Mouse (Mus musculus) MEL (cell line): ENCODE data around the gene Tprg.

Source experiments
- CTCF ChIP-seq, 3 experiments: IDR thresholded peaks in 2 of 3; conservative IDR thresholded peaks in 1 of 3; 2 replicates each; pipeline ENCODE4 v1.5.1; 2011 to 2012; ENCODE audit warnings: low read length in 3 of 3, low read depth in 2 of 3, mild to moderate bottlenecking in 2 of 3, improper control_type of control experiment in 1 of 3, inconsistent platforms in 1 of 3, mixed read lengths in 1 of 3, moderate library complexity in 1 of 3; ENCODE audit not compliant: control insufficient read depth in 1 of 3, insufficient read depth in 1 of 3, poor library complexity in 1 of 3, severe bottlenecking in 1 of 3
- EP300 ChIP-seq, 2 experiments: IDR thresholded peaks; 2 replicates each; pipeline ENCODE4 v1.6.1; 2011; ENCODE audit warnings: improper control_type of control experiment in 2 of 2, low read length in 2 of 2, low read depth in 1 of 2, mild to moderate bottlenecking in 1 of 2
- GATA1 ChIP-seq: IDR thresholded peaks from 2 replicates; pipeline ENCODE4 v1.6.1; 2011; ENCODE audit warnings: low read depth, low read length, improper control_type of control experiment
- MAFK ChIP-seq: IDR thresholded peaks from 2 replicates; pipeline ENCODE4 v1.6.1; 2011; ENCODE audit warnings: low read depth, mild to moderate bottlenecking, low read length, improper control_type of control experiment, borderline replicate concordance
- SIN3A ChIP-seq: IDR thresholded peaks from 2 replicates; pipeline ENCODE4 v1.6.1; 2012; ENCODE audit warnings: low read length, improper control_type of control experiment, inconsistent platforms

DNA sequence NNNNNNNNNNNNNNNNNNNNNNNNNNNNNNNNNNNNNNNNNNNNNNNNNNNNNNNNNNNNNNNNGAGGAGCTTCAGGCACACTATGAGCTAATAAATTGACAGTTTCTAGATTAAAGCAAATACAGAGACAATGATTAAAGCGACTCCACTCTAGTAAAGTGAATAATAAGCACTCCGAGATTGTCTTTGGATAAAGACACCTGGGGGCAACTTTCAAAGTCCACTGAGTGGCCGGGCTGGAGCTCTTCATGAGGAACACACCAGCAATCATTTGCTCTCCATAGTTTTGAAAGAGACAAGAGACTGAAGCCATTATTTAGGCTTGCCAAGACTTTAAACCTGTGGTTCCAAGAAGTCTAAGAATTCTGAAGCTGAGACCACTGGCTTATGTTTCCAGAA lies 164.9 kb downstream of the Tprg start:
- TF ChIP-seq EP300 (IDR thresholded peaks at IDR 0.05; ENCODE audit: low read depth in 1 of 2, low read length in 2 of 2): no peak
- TF ChIP-seq CTCF (IDR thresholded peaks at IDR 0.05 in 2 of 3, conservative IDR thresholded peaks at IDR 0.05 in 1 of 3; ENCODE audit: control insufficient read depth in 1 of 3, insufficient read depth in 1 of 3, low read depth in 2 of 3, low read length in 3 of 3, poor library complexity in 1 of 3, severe bottlenecking in 1 of 3): no peak
- no peak for TF ChIP-seq GATA1
- no peak for TF ChIP-seq SIN3A
- TF ChIP-seq MAFK: no peak
